Mouse (Mus musculus): ENCODE measurements around the gene Rft1.

GRCm38 (mm10) chr14:30736413-30736812, 82.3 kb downstream of the Rft1 start:
- no peak for TF ChIP-seq CTCF (conservative IDR thresholded peaks at IDR 0.05; ENCODE audit: insufficient read depth, insufficient read length, low read depth, low read length)
- no peak for TF ChIP-seq POLR2A (IDR thresholded peaks at IDR 0.05; ENCODE audit: low read depth, low read length)

Data from kidney, adult 2 months (tissue).